Mouse (Mus musculus) CH12.LX (cell line): ENCODE results near the gene Galnt9.

Experiments used
- CTCF ChIP-seq, 2 experiments: IDR thresholded peaks in 1 of 2; conservative IDR thresholded peaks in 1 of 2; 2 replicates each; pipeline ENCODE4 v1.5.1; 2011 to 2012; ENCODE audit warnings: low read depth in 2 of 2, low read length in 2 of 2, improper control_type of control experiment in 1 of 2, inconsistent platforms in 1 of 2, mild to moderate bottlenecking in 1 of 2, moderate library complexity in 1 of 2
- MAZ ChIP-seq: IDR thresholded peaks from 2 replicates; pipeline ENCODE4 v1.6.1; 2012; ENCODE audit warnings: low read depth, mild to moderate bottlenecking, inconsistent platforms, low read length, improper control_type of control experiment, moderate library complexity
- NELFE ChIP-seq: IDR thresholded peaks from 2 replicates; pipeline ENCODE4 v1.6.1; 2011; ENCODE audit warnings: low read depth, low read length, improper control_type of control experiment
- POLR2AphosphoS2 ChIP-seq: IDR thresholded peaks from 2 replicates; pipeline ENCODE4 v1.6.1; 2011; ENCODE audit warnings: low read depth, low read length, improper control_type of control experiment
- SIN3A ChIP-seq: IDR thresholded peaks from 2 replicates; pipeline ENCODE4 v1.6.1; 2012; ENCODE audit warnings: low read length, improper control_type of control experiment, inconsistent platforms
- ZC3H11A ChIP-seq: IDR thresholded peaks from 2 replicates; pipeline ENCODE4 v1.6.1; 2012; ENCODE audit warnings: low read depth, mild to moderate bottlenecking, inconsistent platforms, low read length, improper control_type of control experiment

DNA sequence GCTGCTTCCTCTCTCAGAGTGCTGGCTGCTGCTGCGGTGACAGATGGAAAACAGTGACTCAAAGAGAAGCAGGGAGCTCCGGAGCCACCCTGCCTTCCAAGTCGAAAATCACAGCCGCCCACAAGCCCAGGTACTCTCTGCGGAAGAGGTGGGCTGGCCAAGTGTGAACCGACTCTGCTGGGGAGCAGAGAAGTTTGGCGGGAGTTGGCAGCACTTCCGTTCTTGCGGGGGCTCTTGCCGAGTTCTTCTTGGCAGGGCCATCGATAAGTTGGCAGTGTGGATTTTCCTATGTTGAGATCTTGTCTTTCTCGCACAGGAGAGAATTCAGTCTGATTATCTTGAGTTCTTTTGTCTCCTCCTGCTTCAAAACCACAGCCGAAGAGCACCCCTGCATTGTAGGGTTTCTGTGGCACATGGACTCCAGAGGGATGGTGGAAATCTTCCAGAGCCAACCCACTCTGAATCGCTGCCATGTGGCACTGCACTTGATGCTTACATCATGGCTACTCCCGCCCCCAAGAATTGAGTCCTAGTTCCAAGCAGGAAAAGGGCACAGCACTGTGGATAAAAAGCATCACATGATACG, 18.7 kb downstream of the Galnt9 start:
- TF ChIP-seq CTCF (conservative IDR thresholded peaks at IDR 0.05 in 1 of 2, IDR thresholded peaks at IDR 0.05 in 1 of 2; ENCODE audit: low read depth in 2 of 2, low read length in 2 of 2), result no peak
- TF ChIP-seq SIN3A, result no peak
- TF ChIP-seq NELFE, result no peak
- no peak for TF ChIP-seq MAZ
- no peak for TF ChIP-seq POLR2AphosphoS2
- no peak for TF ChIP-seq ZC3H11A
